Mouse (Mus musculus) brain, adult 2 months (tissue): ENCODE measurements around the gene Gfral.
A peak's percentile ranks its signal among the peaks of the same experiment; 100 is the strongest.

ENCODE experiments used
- DNase-seq: peaks from one replicate; pipeline ENCODE4 v3.0.0; 2011; ENCODE audit warnings: low read depth, low spot score

Gene Gfral

GRCm38 (mm10) chr9:76213557-76213956 is at the start of gene Gfral:
Gfral (minus strand) TSS chr9:76213657.
- DNase-seq, result no peak

DNA sequence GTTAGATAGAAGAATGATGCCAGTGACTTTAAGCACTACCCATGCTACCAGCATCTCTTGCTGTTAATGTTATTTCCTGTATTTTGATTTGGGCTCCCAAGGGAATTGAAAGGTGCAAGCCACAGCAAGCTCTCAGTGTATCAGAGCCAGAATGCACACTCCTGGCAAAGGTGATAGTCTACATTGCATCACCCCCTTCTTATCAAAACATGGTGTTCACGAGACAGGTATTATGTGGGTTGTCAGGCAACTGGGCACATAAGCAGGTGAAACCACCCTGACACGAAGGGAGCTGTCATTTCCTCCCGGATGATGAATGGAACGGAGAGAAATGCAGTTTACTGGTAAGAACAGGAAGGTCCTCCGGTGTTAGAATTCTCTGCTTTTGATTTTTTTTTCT is 44.3 kb upstream of the Gfral start:
- no peak for DNase-seq

GRCm38 (mm10) chr9:76252544-76252943 is 39.1 kb upstream of the Gfral start:
- no peak for DNase-seq

DNA sequence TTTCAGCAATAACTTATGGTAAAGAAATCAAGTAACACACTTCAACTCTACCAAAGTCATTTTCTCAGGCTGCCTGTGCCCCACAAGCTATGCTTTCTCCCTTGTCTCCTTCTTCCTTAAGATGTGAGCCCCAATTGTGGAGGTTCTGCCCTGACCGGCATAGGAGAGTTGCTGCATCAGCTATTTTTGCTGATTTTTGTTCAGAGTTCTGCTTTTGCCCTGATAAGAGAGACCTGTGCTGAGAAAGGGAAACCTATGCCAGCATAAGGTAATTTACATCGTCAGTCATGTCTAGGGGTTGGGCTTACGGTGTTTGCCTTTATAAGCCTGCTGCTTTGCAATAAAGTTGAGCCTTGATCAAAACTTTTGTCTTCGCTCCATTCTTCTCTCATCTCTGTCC is 38.7 kb upstream of the Gfral start:
- DNase-seq, result no peak

DNA sequence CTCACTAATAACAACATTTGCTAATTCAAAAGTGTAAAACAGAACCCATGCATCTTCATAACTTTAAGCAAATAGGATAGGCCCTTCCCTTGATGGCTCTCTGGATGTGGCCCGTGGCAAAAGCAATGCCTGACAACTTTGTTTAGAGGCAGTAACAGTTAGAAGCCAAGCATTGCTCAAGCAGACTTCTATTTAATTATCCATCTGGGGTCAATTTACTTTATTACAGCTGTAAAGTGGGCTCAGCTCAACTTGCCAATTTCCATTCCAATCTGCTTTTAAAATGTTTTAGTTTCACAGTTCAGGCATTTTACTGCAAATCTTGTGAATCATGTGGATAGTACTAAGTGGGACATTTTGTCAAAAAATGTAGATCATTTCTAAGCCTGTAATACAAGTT is 28.9 kb upstream of the Gfral start:
- no peak for DNase-seq

GRCm38 (mm10) chr9:76237946-76238345 is 24.5 kb upstream of the Gfral start:
- DNase-seq, result no peak

- no peak for DNase-seq
These were observed 23.8 kb upstream of the Gfral start for GRCm38 (mm10) chr9:76237243-76237642.

DNA sequence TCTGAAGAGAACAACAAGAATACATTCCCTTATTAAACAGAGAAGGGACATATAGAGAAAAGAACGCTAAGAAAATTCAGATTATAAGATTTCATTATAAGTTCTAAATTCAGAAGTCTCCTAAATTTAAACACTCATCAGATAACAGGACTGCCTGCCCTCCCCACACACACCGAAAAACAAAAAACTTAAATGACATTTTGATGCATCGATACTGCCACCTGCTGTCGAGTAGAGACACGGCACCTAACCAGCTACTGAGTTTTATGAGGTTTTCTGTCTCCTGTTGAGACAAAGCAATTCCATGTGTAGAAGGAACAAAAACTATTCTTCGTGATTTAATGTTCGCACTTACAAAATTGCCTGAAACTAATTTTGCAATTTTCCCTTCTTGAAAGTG is 23.2 kb upstream of the Gfral start:
- peak; percentile 76 for DNase-seq

DNA sequence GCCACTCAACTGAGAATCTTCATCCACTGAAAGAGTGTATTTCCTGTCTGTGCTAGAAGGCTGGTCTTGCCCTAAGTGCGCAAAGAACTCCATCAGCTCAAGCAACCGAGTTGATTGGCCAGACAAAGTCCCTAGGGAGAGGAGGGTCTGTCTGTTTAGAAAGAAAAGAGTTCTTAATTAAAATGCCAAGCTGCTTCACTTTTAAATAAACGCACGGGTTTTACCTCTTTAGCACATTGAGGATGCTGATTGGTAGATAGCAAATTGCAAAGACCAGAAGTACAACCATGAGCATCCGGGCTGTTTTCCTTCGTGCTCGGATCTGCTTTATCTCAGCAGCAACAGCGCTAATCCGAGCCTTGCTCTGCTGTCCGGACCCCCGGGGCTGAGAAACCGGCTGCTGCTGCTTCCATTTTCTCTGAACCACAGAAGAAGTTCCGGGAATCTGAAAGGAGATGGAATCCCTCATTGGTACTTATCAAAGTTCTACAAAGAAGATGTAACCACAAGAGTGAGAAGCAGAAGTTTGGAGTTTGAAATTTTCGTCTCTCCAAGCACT is 22.6 kb upstream of the Gfral start:
- DNase-seq, result no peak

DNA sequence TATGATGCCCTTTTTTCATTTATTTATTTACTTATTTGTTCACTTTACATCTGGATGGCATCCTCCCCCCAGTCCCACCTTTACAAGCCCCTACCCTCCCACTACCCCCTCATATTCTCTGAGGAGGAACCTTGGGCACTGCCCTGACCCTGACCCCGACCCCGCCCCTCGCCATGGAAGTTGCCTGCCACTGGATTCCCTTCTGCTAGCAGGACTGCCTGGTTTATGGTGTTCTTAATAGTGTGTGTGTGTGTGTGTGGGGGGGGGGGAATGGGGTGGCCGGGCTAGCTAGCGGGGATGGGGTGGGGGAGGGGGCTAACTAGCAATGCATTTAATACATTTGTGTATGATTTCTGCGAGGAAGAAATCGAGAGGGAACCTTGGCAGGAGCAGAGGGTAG is 21.4 kb upstream of the Gfral start:
- DNase-seq, result no peak

GRCm38 (mm10) chr9:76230400-76230799 is 16.9 kb upstream of the Gfral start:
- no peak for DNase-seq

GRCm38 (mm10) chr9:76217178-76217975 is 3.9 kb upstream of the Gfral start:
- peak; percentile 48 for DNase-seq

DNA sequence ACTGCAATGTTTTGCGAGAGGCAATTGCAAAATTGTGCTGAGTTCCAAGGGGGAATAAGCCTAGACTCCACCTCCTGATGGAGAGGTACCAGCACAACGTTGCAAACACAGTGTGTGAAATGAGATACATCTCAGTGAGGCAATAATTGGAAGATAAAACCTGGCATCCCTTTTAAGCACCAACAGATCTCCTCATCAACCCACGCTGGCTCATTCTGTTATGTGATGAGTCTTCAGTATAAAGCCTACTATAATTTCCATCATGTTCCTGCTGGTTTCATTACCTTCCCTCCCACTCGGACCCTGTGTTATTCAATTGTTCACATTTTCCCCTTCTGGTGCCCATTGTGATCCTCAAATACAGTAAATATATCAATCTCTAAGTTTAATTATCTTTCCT is 1.2 kb upstream of the Gfral start:
- DNase-seq, result peak; percentile 53

DNA sequence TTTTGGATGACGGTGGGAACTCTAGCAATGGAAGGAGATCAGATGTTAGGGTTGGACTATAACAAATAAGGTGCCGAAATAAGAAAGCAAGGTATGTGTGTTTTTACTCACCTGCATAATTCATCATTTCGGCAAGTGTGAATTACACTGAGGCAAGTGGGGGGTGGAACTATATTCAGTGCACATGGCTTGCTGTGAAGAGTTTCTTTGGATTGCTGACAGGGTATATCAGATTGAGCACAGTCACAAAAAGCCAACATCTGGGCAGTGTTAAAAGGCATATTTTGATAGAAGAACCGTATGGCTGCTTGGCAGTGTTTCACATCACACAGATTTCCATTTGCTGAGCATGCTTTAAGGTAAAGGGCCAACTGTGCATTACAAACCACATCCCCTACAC is 16.5 kb downstream of the Gfral start:
- DNase-seq, result peak; percentile 29

DNA sequence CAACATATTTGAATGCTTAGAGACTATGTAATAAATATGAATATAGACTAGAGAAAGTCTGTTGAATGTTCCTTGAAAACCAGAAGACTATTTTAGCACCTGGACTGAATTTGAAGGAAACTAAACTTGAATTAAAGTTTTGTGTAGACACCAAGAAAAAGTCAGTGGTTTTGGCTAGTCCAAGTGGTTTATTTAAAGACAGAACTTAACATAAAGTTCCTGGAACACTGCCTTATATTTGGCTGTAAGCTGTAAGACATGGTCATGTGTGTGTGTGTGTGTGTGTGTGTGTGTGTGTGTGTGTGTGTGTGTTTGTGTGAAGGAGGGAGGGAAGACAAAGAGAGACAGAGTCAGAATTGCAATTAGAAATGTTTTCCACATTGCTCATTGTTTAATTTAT is 34.2 kb downstream of the Gfral start:
- DNase-seq, result peak; percentile 3

DNA sequence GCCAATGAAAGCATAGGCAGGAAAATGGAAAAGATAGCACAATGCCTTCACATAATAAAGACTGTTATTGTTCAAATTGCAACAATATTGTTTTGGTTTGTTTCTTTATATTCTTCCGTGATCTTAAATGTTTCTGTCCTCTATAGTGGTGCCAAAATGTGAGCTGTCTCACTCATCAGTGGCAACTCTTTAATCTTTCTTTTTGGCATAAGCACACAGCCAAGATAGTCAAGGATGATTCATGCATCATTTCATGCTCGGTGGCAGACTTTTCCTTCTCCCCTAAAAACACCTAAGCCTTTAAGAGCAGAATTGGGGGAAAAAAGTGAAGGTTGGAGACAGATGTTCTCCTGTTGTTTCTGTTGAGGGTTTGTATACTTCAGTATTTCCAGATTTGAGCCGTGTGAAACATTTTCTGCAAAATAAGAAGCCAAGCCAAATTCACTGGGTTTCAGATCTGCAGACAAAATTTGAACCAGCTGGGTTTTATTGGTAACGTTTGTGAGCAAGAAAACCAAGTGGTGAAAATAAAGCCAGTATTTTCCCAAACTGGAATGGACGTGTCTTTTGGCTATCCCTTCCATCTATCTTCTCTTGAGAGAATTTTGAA is 40.7 kb downstream of the Gfral start:
- peak; percentile 38 for DNase-seq

DNA sequence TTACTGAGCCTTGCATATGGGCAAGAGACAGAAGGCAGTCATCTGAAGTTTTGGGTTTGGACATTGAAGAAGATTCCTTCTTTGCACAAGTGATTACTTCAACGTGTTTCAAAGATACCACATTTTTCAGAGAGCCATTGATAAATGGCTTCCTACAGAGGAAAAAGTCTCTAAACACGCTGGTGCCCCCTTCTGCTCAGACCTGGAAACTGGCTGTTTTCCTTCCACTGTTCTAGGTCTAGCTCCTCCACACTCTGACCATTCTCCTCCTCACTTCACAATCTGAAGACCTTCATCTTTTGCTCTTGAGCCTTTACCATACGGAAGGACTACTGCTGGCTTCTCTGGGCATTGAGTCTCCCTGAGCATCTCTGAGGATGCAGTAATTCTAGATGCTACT is 45.1 kb downstream of the Gfral start:
- DNase-seq, result peak; percentile 14

DNA sequence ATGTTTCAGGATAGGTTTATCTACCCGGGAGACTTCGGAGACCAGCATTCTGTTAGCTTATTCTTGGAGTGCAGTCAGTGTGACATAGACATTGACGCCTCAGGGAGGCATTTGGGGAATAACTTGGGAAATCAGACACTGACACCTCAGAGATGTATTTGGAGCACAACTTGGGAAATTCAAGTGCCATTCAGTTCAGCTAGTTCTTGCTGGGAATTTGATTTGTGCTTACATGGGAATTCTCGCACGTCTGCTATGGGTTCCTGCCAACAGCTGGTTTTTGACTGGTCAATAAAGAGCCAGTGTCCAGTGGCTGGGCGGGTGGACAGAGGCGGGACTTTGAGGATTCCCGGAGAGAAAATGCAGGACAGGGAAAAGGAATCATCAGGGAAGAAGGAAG is 51.0 kb downstream of the Gfral start:
- no peak for DNase-seq

GRCm38 (mm10) chr9:76145593-76145992 is 67.9 kb downstream of the Gfral start:
- no peak for DNase-seq

- peak; percentile 11 for DNase-seq
These were observed 74.9 kb downstream of the Gfral start for GRCm38 (mm10) chr9:76138378-76139109.

DNA sequence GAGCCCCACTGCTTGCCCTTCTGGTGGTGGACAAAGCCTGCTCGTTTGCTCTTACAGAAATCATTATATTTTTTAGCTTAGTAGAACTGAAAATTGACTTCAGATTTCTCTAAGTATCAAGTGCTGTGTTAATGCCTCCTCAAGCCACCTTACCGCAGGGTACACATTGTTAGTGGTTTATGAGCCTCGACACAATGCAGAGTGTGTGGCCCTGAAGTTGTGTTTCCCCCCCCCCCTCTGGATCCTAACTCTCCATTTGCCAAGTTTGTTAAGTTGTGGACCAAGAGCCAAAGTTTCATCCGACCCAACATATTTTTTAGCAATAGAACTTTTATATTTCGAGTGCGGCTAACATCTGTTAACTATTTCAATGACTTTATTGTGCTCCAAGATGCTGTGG is 79.4 kb downstream of the Gfral start:
- DNase-seq, result no peak

DNA sequence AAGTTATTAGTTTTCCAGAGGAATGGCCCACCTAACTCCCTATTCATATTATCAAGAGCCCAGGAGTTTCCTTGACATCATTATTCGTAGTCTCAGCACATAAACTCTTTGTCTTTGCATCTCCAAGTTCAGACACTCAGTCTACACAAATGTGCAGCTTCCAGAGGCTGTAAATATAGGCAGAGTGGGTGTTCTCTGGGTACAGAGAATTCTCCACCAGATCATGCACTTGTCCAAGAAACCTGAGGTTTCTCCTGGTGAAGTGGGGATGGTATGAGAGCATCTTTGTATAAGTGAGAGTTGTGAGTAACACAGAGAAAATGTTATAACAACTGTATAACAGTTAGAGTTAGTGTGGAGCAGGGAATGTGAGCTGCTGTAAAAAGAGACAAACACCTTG is 84.1 kb downstream of the Gfral start:
- peak; percentile 31 for DNase-seq
